Mouse (Mus musculus): ENCODE measurements around the gene Sfxn1.

Gene Sfxn1

GRCm38 (mm10) chr13:54118355-54118754 is 46.7 kb downstream of the Sfxn1 start:
- DNase-seq (ENCODE audit: low spot score in 2 of 2): no peak

GRCm38 (mm10) chr13:54137756-54138410 is 66.2 kb downstream of the Sfxn1 start:
- DNase-seq (ENCODE audit: low spot score in 2 of 2): no peak

GRCm38 (mm10) chr13:54143788-54144187 is 72.1 kb downstream of the Sfxn1 start:
- DNase-seq (ENCODE audit: low spot score in 2 of 2): no peak

- no peak for DNase-seq (ENCODE audit: low spot score in 2 of 2)
These were observed 73.0 kb downstream of the Sfxn1 start for GRCm38 (mm10) chr13:54144624-54145023.

GRCm38 (mm10) chr13:54147328-54147727 is 75.7 kb downstream of the Sfxn1 start:
- no peak for DNase-seq (ENCODE audit: low spot score in 2 of 2)

GRCm38 (mm10) chr13:54152421-54152820 is 80.8 kb downstream of the Sfxn1 start:
- DNase-seq (ENCODE audit: low spot score in 2 of 2): no peak

- no peak for DNase-seq (ENCODE audit: low spot score in 2 of 2)
These were observed 81.2 kb downstream of the Sfxn1 start for GRCm38 (mm10) chr13:54152911-54153310.

GRCm38 (mm10) chr13:54153672-54154218 is 82.1 kb downstream of the Sfxn1 start:
- no peak for DNase-seq (ENCODE audit: low spot score in 2 of 2)

- DNase-seq (ENCODE audit: low spot score in 2 of 2): no peak
These were observed 84.2 kb downstream of the Sfxn1 start for GRCm38 (mm10) chr13:54155822-54156221.

Measured in spleen, postnatal 14 days (tissue).